Mouse (Mus musculus) kidney, adult 2 months (tissue): ENCODE results near the gene Hist1h3a.

Source experiments
- CTCF ChIP-seq: fragments of 200-500 bp; conservative IDR thresholded peaks from 2 replicates; pipeline ENCODE4 v1.5.1; 2011; ENCODE audit warnings: low read depth, mild to moderate bottlenecking, control low read depth, low read length, moderate library complexity, mixed read lengths; ENCODE audit not compliant: insufficient read depth, insufficient read length
- POLR2A ChIP-seq: fragments of 200-500 bp; IDR thresholded peaks from one replicate; pipeline ENCODE4 v1.6.1; 2011; ENCODE audit warnings: low read depth, low read length, control low read depth

GRCm38 (mm10) chr13:23743963-23744362, 18.2 kb downstream of the Hist1h3a start:
- no peak for TF ChIP-seq CTCF
- TF ChIP-seq POLR2A = no peak
